Mouse (Mus musculus) adrenal gland, adult 8-10 months (tissue): ENCODE data around the gene Ehd4. TPM values are rescaled to one million over a fixed set of nuclear protein-coding genes. Genes with fewer than 3 reads are reported as not detected.

Experiments used
- DNase-seq: peaks from one replicate; pipeline ENCODE4 v3.0.0; 2022
- total RNA-seq, 4 experiments: library from RNA; stranded (reverse); gene quantifications; 2 replicates each; pipeline ENCODE4 v1.2.4; 2022

Ehd4 gene
- total RNA-seq, 4 experiments from 2014 or later, result 44.4 to 84.5 (median 63.0) TPM

DNA sequence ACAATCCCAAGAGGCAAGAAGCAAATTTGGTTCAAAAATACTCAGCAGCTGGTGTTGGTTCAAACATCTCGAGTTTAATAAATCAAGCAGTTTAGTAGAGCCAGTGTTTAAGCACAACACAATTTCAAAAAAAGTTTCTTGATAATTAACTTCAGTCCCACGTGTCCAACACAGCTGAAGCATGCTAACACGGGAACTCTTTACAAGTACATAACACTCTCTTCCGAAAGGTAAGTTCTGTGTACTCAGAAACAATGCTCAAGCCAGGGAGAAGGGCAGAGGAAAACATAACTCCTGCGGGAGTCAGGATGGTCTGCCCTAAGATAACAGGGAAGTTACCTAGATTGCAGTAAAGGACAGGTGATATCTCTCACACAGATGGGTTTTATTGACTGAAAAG lies 12.1 kb downstream of the Ehd4 start:
- no peak for DNase-seq

DNA sequence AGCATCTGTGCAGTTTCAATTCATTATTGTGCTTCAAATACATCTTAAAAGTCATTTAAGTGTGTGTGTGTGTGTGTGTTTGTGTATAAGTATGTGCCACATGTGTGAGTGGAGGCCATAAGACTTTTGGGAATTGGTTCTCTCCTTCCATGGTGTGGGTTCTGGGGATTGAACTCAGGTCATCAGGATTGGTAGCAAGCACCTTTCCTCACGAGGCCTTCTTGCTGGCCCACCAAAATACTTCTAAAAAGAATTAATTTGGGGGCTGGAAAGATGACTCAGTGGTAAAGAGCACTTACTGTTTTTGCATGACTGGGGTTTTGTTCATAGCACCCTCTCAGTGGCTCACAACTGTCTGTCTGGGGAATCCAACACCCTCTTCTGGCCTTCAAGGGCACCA lies 12.7 kb downstream of the Ehd4 start:
- no peak for DNase-seq

DNA sequence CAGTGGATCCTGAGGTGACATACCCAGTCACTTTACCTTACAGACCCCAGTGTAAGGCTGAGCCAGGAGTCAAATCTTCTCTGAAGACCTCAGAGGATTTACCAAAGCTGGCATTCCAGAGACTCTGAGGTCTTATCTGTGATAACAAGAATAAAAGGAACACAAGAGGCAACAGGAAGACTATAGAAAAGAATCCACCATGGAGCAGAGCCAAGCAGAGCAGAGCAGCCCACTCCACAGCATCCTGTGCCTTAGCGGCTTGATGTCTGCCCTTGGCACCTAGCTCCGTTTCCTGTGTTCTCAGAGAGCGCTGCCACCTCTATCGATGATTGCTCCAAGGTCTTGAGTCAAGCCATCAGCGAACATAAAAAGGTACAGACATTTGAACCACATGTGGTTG lies 14.1 kb downstream of the Ehd4 start:
- no peak for DNase-seq

DNA sequence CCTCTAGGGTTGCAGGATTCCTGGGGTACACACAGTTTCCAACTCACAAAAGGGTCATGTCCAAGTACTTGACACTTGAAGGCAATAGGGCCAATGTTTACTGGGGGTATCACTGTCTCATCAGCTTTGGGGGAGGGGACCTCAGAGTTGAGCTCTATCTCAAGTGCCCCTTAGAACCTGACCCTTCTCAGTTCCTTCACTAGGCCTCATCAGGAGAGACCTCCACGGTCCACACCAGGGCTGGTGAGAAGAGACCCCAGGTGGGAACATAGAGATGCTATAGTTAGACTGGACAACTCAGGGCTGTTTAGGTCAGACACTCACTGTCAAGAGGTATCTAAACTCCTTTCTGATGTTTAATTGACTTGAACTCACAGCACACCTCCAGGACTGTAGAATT lies 15.3 kb downstream of the Ehd4 start:
- DNase-seq, result no peak

DNA sequence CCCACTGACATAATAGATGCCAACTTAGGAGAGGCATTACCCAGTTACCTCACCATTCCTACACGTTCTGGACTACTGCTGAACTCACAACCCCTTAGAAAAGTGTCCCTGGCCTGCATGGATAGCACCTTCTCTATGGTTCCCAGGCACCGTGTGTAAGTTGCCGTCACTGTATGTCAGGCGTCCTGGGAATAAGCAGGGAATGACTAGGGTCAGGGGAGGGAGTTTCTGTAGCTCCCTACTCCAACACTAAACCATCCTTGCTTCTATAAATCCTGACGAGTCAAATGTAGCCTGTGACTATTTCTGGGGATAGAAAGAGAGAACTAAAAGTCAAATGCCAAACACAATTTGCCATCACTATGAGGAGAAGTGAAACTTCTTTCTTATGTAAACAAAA lies 17.1 kb downstream of the Ehd4 start:
- no peak for DNase-seq

DNA sequence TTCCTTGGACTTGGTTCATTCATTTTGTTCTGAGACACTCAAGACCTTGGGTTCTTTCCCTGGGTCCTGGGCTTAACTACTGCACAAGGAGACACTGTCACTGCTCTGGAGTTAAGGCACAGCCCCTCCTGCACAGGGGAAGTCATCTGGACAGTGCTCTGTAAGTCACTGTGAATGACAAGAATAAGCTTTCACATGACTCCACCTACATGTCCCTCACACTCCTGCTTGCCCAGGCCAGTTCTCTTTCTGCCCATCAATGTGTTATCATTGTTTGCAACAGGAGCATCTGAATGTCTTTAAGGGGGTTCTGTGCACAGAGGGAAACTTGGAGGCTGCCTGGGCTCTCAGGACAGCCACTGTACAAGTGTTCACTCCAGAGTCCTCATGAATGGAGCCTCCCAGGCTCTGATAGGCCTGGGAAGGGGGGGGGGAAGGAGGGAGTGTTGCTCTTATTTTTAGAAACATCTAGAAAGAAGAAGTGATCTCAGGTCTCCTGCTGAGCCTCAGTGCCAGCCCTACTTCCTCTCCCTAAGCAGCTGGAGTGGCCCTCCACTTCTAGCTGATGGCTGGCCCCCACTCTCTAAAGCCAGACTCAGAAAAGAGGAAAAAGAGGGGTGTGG lies 19.8 kb downstream of the Ehd4 start:
- DNase-seq, result no peak

DNA sequence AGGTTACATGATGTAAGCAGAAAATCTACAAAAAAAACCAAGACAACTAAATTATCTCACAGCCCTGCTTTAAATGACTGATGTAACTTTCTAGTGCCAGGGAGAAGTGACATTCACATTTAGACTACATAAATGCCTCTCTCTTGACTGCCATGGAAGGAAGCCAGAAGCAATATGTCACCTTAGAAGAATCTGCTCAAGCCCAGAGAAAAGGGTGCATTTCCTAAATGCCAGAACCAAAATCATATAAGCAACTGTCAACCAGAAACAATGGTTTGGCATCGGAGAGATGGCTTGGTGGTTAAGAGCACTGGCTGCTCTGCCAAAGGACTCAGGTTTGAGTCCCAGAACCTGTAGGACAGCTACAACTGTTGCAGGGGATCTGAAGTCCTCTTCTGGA lies 22.5 kb downstream of the Ehd4 start:
- no peak for DNase-seq

DNA sequence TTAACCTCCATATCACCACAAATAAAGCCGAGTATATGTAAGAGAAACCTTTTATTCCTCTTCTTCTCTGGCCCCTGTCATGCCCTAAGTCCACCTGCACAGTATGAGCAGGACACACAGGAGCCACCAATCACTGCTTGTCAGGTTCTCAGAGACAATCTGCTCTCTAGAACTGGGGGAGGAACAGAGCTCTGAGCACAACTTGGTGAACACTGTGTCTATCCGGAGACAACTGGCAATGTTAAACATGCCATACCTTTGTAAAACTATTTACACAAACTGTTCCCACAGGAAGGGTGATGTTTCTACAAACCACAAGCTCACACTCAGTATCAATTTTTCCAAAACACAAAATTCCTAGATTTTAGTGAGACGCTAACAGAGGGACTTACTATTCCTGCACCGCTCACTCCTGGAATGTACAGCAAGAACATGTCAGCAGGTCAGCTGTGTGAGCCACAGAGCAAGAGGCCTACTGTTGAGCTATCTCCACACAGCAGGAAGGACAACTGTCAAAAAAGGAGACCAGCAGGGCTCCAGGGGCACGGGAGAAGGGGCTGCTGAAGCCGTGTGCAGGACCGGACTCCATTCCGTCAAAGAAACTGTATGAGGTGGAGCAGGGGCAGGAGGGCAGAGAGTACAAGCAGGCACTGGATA lies 25.0 kb downstream of the Ehd4 start:
- DNase-seq, result no peak

DNA sequence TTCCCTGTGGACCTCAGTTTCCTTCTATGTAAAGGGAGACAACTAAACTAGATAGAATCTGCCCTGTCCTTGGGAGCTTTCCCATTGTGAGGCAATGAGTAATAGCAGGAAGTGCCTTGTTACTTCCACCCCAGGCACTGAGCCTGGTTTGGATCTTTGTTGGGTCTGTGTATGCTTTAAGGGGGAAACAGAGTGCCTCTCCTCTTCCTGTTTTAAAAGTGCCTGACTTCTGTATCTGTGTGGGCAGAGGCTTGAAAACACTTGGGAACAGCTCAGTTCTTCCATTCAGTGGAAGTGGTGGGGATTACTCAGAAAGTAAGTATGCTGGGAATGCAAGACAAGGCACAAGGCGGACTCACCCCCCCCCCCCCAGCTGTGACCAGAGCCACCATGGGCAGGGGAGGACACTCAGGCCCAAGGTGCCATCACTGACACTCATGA lies 25.8 kb downstream of the Ehd4 start:
- peak; percentile 34 for DNase-seq

DNA sequence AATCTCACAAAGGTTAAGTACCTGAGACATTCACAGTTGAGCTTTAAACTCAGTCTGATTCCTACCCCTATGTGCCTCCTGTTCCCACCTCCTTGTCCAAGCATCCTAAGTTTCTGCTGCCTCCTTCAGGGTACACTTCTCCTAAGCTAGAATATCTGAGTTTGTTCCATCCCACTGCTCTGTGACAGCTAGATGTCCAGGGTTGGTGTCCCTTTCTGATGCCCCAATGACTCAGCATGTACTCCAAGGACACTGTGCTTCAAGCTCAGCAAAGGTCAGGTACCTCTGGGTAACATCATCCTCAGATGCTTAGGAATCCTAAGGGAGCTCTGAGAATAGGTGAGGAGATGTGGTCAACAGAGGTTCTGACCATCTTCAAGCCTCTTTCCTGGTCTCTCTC lies 26.4 kb downstream of the Ehd4 start:
- no peak for DNase-seq

DNA sequence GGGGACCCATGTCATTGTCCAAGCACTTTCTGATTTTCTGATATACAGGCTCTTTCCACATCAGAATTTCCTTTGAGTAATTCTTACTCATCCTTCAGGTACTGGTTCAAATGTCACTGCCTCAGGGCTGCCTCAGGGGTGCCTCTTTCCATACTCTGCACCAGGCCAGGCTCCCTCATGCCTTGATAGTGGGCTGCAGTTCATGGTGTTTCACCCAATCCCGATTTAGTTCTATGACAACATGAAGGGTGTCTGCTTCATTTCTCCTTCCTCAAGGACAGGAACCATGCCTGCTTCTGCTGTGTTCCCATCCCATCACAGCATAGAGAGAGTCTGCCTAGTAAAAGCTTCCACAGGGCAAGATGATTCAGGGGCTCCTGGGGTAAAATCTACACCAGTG lies 27.5 kb downstream of the Ehd4 start:
- DNase-seq, result no peak

DNA sequence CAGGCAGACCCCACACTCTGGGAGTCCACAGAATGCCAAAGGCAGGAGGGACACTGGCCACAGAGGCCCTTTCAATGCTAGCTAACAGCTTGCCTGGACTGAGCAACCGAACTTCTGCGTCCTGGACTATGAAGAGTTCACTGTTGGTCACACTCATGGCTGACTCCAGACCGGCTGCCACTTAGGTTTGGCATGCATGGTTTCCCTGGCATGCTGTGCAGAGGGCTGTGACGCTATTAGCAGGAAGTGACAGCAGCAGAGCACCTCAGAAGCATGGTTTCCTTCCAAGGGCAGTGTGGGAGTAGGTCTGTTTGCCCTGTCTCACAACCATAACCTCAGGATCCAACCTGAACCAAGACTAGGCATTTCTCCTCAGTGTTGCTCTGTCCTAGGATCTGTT lies 28.0 kb downstream of the Ehd4 start:
- DNase-seq, result no peak

DNA sequence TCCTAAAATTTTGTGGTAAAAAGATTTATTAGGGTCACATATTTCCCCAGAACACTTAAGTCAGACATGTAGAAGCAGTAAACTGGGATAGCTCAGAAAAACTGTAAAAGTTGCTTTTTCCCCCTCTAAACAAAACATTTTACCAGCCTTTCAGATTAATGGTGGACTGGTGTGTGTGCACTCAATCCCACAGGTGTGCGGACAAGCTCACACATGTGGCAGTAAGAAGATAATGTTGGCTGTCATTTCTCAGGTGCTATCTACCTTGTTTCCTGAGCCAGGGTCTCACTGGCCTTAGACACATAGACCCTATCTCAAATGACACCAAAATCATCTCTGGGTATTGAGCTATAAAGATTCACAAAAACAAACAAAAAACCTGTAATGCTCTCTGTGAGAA lies 28.9 kb downstream of the Ehd4 start:
- no peak for DNase-seq

DNA sequence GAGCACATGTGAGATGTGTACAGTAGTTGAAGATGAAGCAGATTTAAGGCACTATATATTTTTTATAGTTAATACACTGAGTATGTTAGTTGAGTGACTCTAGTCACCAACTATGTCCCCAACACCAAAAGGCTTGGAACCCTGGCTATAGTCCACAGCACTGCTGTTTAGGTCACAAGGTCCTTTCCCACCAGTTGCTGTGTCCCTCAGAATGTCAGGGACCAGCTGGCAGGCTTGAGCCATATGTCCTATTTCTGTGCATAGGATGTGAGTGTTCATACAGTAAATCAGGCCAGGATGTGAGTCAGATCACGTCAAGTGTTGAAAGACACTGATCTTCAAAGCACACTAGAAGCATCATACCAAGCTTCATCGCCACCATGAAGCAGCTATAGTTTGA lies 29.5 kb downstream of the Ehd4 start:
- DNase-seq, result no peak

DNA sequence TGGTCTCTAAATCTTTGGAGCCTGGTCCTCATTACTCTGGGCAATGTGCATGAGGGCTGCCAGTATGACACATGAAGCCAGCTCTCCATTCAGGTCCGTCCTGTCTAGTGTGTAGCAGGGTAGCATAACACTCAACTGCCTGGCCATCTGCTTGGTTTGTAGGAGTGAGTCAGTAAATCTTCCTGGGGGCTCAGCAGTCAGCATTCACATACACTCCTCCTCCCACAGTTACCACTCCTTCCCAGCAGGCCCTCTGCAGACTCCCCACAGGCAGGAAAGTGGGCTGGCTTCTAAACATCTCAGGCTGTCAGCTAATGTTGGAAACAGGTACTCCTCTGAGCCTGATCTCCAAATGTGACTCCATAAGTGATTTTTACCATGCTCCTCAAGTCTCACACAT lies 30.3 kb downstream of the Ehd4 start:
- DNase-seq, result no peak

DNA sequence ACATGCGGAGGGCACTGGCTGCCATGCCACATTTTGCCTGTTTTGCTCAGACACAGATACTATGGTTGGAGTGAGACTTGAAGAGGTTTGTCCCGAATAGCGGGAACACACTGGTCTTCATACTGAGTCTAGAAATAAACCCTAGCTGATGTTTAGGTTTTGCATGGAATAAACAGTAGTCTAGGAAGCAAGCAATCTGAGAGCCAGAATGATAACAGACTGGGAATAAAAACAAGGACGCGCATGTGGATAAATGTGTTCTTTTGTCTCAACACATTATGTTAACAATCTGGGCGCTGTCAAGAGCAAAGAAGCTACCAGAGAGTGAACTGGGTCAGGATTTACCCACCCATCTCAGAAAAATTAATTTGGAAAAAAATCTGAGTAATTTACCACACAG lies 31.4 kb downstream of the Ehd4 start:
- no peak for DNase-seq

DNA sequence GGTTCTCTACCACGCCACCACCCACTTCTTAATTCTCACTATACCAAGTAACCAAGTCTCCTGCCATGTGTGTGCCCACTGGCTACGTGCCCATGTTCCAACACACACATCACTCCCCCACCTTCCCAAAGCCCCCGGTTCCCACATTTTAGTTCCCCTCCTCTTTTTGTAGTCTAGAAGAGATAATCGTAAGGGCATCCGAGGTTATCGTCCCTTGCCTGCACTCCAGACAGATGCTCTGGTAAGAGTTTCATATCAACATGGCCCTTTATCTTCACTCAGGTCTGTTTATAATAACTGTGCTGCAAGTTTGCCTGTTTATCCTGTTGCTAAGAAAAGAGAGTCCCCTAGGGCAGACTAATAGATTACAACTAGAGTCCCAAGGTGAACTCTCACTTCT lies 37.1 kb downstream of the Ehd4 start:
- DNase-seq, result no peak

DNA sequence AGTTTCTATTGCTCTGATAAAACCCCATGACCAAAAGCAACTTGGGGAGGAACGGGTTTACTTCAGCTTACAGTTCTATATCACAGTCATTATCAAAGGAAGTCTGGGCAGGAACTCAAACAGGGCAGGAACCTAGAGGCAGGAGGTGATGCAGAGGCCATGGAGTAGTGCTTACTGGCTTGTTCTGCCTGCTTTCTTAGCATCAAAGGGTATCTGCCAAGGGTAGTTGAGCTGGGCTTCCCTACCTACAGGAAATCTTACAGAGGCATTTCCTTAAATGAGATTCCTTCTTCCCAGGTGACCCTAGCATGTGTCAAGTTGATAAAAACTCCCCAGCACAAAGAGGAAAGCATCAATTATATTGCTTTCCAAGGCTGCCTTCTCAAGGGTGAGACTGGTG lies 38.0 kb downstream of the Ehd4 start:
- no peak for DNase-seq

DNA sequence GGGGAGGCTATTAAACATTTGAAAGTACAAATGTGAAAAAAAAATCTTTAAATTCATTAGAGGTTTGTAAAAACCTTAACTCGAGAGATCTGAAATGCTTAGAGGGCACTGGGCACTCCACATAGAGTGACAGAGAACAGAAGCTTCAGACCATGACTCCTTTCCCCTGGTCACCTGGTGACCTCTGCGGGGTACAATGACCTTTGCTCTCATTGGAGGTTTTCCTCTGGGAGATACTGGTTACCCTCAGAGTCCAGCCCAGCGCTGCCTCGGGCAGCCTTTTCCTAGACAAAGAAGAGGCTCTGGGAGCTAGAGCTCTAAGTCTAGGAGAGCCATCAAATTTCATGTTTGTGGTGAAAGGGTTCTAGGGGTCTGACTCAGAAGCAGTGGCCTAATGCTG lies 39.4 kb downstream of the Ehd4 start:
- no peak for DNase-seq

DNA sequence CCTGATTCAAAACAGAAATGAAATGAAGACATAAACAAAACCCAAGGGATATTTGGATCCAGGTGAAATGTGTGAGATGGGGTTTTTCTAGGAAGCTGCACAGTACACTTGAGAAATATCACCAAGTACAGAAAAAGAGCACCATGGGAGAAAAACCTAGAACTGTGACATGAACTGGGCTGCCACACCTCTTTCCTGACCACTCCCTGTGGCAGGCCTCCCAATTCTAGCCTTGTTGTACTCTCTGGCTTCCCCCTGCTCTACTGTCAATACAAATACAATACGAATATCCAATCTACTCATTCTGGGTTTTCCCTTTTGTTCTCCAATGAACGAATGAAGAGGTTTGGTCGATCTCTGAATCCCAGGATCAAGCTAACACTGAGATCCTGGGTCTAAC lies 40.4 kb downstream of the Ehd4 start:
- no peak for DNase-seq

DNA sequence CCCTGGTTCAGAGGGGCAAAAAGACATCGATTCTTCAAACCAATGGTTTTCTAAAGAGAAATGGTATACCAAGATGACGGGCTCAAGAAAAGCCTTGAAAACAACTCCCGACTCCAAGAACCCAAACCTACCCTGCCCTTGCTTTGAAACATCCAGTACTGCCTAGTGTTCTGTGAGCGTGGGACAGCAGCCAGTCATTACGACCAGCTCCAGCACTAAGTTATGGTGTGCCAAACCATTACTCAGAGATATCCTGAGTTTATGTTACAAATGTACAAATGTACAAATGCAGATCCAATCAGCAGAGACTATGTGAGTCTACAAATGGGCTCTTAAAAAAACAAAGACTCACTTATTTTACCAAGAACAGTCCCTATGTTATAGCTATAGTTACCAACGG lies 40.9 kb downstream of the Ehd4 start:
- DNase-seq, result no peak

DNA sequence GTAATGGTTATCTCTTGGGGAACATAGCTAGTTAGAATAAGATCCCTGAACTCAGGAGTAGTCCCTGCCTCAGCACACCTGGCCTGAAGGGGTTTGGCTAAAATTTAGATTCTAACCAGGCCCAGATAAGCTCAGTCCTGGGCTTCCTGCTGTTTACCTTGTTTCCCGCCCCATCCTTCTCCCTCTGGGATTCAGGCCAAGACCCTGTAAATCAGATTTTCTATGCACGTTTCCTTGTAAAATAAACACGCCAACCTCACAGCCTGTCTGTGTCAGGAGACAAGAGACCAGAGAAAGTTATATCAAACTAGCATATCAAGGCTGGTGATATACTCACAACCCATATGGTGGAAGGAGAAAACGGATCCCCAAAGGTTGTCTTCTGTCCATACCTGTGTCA lies 42.8 kb downstream of the Ehd4 start:
- no peak for DNase-seq

DNA sequence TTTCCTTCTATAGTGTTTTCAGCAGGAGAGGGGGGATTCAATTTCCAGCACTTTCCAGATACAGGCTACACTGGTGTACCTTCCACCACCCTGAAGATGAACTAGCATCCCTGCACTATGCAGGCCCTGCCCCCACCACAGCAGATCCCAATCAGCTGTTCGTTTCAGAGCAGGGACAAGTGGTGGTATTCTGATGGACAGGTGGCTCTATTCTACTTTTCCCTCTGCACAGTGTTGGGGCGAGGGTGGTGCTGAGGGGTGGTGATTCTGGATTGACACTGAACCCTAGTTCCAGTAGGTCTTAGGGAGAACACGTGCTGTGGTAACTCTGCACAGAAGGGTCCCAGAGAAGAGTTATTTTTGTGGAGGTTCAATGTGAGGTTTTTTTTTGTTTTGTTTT lies 43.2 kb downstream of the Ehd4 start:
- no peak for DNase-seq

DNA sequence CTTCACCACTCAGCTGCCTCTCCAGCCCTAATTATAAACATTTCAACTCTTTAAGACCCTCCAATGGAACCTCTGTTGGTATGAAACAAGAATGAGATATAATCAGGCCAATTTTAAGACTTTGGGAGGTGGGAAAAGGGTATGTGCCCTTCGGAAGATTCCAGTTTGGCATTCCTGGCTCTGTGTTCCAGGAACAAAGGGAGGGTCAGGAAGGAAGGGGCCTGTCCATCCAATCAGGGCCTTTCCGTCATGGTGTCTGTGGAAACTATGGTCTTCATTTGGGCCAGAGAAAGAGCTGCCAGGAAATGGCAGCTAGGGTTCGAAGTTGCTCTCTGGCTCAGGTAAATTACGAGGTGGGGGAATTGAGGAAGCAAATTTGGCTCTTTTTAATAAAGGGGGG lies 46.3 kb downstream of the Ehd4 start:
- no peak for DNase-seq

DNA sequence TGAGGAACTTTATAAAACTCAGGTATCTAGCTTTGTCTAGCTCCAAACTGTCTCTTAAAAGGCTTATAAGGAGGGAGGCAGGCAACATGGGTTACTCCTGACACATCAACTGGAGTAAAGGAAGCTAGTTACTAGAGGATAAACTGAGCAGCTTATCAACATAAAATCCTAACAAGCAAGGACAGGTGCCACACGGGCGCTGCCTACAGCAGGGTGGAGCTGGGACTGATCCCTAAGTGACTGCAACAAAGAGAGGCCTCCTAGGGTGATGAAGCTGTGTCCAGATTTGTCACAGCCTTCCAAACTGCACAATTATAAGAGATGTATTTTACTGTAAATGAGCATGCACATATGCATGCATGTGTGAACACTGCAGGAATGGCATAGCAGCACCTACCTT lies 47.0 kb downstream of the Ehd4 start:
- DNase-seq, result no peak
